Mouse (Mus musculus) forebrain, embryonic 10.5 days (tissue): ENCODE results near the gene Slc16a3. TPM values are rescaled to one million over a fixed set of nuclear protein-coding genes. Genes with fewer than 3 reads are reported as not detected.

Source experiments
- polyA plus RNA-seq: library from polyadenylated mRNA; unstranded; fragments of >200 nt; fragmentation: Nextera tagmentation; extraction: Ambion mirVana; gene quantifications from 2 replicates; pipeline ENCODE4 v1.2.1, GENCODE M21; 2016

Slc16a3 gene
- polyA plus RNA-seq, 1 experiment from 2014 or later, result 147 TPM

Other genes starting within 250 kb of the Slc16a3 start
- 118 and 133 TPM in 2 replicates for gene Cenpx, start 234.7 kb upstream of the Slc16a3 start, polyA plus RNA-seq
- 51.9 and 59.2 TPM in 2 replicates for gene Lrrc45, start 234.6 kb upstream of the Slc16a3 start, polyA plus RNA-seq
- 23.8 and 28.4 TPM in 2 replicates for gene Rac3, start 227.0 kb upstream of the Slc16a3 start, polyA plus RNA-seq
- gene Dcxr, start 221.2 kb upstream of the Slc16a3 start, polyA plus RNA-seq, result 13.3 and 14.8 TPM in 2 replicates
- 1.1 and 1.3 TPM in 2 replicates for gene Cbr2, start 216.4 kb upstream of the Slc16a3 start, polyA plus RNA-seq
- 12.3 and 14.2 TPM in 2 replicates for gene Hmga1b, start 185.7 kb upstream of the Slc16a3 start, polyA plus RNA-seq
- gene Rfng, start 164.3 kb upstream of the Slc16a3 start, polyA plus RNA-seq, result 39.1 and 43.3 TPM in 2 replicates
- 281 and 283 TPM in 2 replicates for gene Gps1, start 164.2 kb upstream of the Slc16a3 start, polyA plus RNA-seq
- gene Dus1l, start 152.1 kb upstream of the Slc16a3 start, polyA plus RNA-seq, result 110 and 111 TPM in 2 replicates
- gene Fasn, start 123.9 kb upstream of the Slc16a3 start, polyA plus RNA-seq, result 134 and 144 TPM in 2 replicates
- 7.9 and 8.6 TPM in 2 replicates for gene Ccdc57, start 15.6 kb upstream of the Slc16a3 start, polyA plus RNA-seq
- 120 and 123 TPM in 2 replicates for gene Csnk1d, start 42.9 kb downstream of the Slc16a3 start, polyA plus RNA-seq
- gene Cd7, start 90.9 kb downstream of the Slc16a3 start, polyA plus RNA-seq, result not detected in 2 replicates
- gene Sectm1b, start 115.1 kb downstream of the Slc16a3 start, polyA plus RNA-seq, result not detected in 2 replicates
- not detected in 2 replicates for gene Sectm1a, start 132.7 kb downstream of the Slc16a3 start, polyA plus RNA-seq
- gene Tex19.2, start 170.2 kb downstream of the Slc16a3 start, polyA plus RNA-seq, result 0.06 TPM in 1 of 2 replicates, not detected in the other
- gene Tex19.1, start 197.7 kb downstream of the Slc16a3 start, polyA plus RNA-seq, result not detected in 2 replicates
- gene Uts2r, start 211.8 kb downstream of the Slc16a3 start, polyA plus RNA-seq, result 0.09 TPM in 1 of 2 replicates, not detected in the other